Mouse (Mus musculus): ENCODE results near the gene Kdm4b. TPM values are rescaled to one million over a fixed set of nuclear protein-coding genes. Genes with fewer than 3 reads are reported as not detected.

The Kdm4b gene
- total RNA-seq, 2 experiments from 2014 or later = 87.8 to 96.3 TPM

- TF ChIP-seq CTCF (conservative IDR thresholded peaks at IDR 0.05) = no peak
- Histone ChIP-seq H3K4me3 (no peak overlapping the region), H3K27ac (peak overlapping the region; percentile 91; the same call in 1 of the 2 replicates)
- no peak for DNase-seq (ENCODE audit: low spot score in 2 of 2)
These were observed 57.1 kb downstream of the Kdm4b start for GRCm38 (mm10) chr17:56382997-56383396.

- Histone ChIP-seq H3K27ac (no peak overlapping the region), H3K4me3 (no peak overlapping the region)
- TF ChIP-seq CTCF (conservative IDR thresholded peaks at IDR 0.05) = no peak
- no peak for DNase-seq (ENCODE audit: low spot score in 2 of 2)
These were observed 59.0 kb downstream of the Kdm4b start for GRCm38 (mm10) chr17:56384903-56385302.

GRCm38 (mm10) chr17:56387612-56388011 lies 61.8 kb downstream of the Kdm4b start:
- Histone ChIP-seq H3K27ac (peak overlapping the region; percentile 14; the same call in 1 of the 2 replicates), H3K4me3 (no peak overlapping the region)
- no peak for TF ChIP-seq CTCF (conservative IDR thresholded peaks at IDR 0.05)
- no peak for DNase-seq (ENCODE audit: low spot score in 2 of 2)

- Histone ChIP-seq H3K27ac (peak overlapping the region; percentile 56), H3K4me3 (no peak overlapping the region)
- no peak for DNase-seq (ENCODE audit: low spot score in 2 of 2)
- no peak for TF ChIP-seq CTCF (conservative IDR thresholded peaks at IDR 0.05)
These were observed 67.4 kb downstream of the Kdm4b start for GRCm38 (mm10) chr17:56393238-56393637.

- no peak for TF ChIP-seq CTCF (conservative IDR thresholded peaks at IDR 0.05)
- Histone ChIP-seq H3K27ac (peak overlapping the region; percentile 56), H3K4me3 (no peak overlapping the region)
- DNase-seq (ENCODE audit: low spot score in 2 of 2) = no peak
These were observed 68.0 kb downstream of the Kdm4b start for GRCm38 (mm10) chr17:56393889-56394288.

- DNase-seq (ENCODE audit: low spot score in 2 of 2) = no peak
- Histone ChIP-seq H3K27ac (no peak overlapping the region), H3K4me3 (no peak overlapping the region)
- no peak for TF ChIP-seq CTCF (conservative IDR thresholded peaks at IDR 0.05)
These were observed 70.2 kb downstream of the Kdm4b start for GRCm38 (mm10) chr17:56396051-56396450.

- peak overlapping the region; percentile 15; the same call in 1 of the 2 replicates for H3K27ac ChIP-seq
- DNase-seq (ENCODE audit: low spot score in 2 of 2) = no peak
- no peak overlapping the region for H3K4me3 ChIP-seq
- no peak for TF ChIP-seq CTCF (conservative IDR thresholded peaks at IDR 0.05)
These were observed 74.4 kb downstream of the Kdm4b start for GRCm38 (mm10) chr17:56400221-56400620.

GRCm38 (mm10) chr17:56401051-56401521 lies 75.2 kb downstream of the Kdm4b start:
- peak overlapping the region; percentile 15; the same call in 1 of the 2 replicates for H3K27ac ChIP-seq
- H3K4me3 ChIP-seq = no peak overlapping the region
- no peak for DNase-seq (ENCODE audit: low spot score in 2 of 2)

GRCm38 (mm10) chr17:56405341-56405740 lies 79.5 kb downstream of the Kdm4b start:
- Histone ChIP-seq H3K4me3 (no peak overlapping the region), H3K27ac (peak overlapping the region; percentile 87; the same call in 1 of the 2 replicates)
- no peak for DNase-seq (ENCODE audit: low spot score in 2 of 2)
- no peak for TF ChIP-seq CTCF (conservative IDR thresholded peaks at IDR 0.05)

More at GRCm38 (mm10) chr17:56401051-56401521, 75.2 kb downstream of the Kdm4b start:
- TF ChIP-seq CTCF (conservative IDR thresholded peaks at IDR 0.05) = no peak

GRCm38 (mm10) chr17:56405856-56406840 lies 80.3 kb downstream of the Kdm4b start:
- no peak for DNase-seq (ENCODE audit: low spot score in 2 of 2)
- no peak overlapping the region for H3K4me3 ChIP-seq
- TF ChIP-seq CTCF (conservative IDR thresholded peaks at IDR 0.05) = no peak
- H3K27ac ChIP-seq = peak overlapping the region; percentile 87

GRCm38 (mm10) chr17:56406878-56407277 lies 81.0 kb downstream of the Kdm4b start:
- no peak for DNase-seq (ENCODE audit: low spot score in 2 of 2)
- peak overlapping the region; percentile 87 for H3K27ac ChIP-seq
- H3K4me3 ChIP-seq = no peak overlapping the region
- no peak for TF ChIP-seq CTCF (conservative IDR thresholded peaks at IDR 0.05)

GRCm38 (mm10) chr17:56407379-56407778 lies 81.5 kb downstream of the Kdm4b start:
- H3K4me3 ChIP-seq = no peak overlapping the region
- no peak for TF ChIP-seq CTCF (conservative IDR thresholded peaks at IDR 0.05)
- peak overlapping the region; percentile 87 for H3K27ac ChIP-seq
- DNase-seq (ENCODE audit: low spot score in 2 of 2) = no peak

GRCm38 (mm10) chr17:56408965-56409625 lies 83.2 kb downstream of the Kdm4b start:
- DNase-seq (ENCODE audit: low spot score in 2 of 2) = no peak
- peak overlapping the region; percentile 87 for H3K27ac ChIP-seq
- no peak for TF ChIP-seq CTCF (conservative IDR thresholded peaks at IDR 0.05)
- no peak overlapping the region for H3K4me3 ChIP-seq

All from layer of hippocampus, adult 2 months (tissue).